Mouse (Mus musculus): ENCODE results near the gene Bax. TPM values are rescaled to one million over a fixed set of nuclear protein-coding genes. Genes with fewer than 3 reads are reported as not detected.
"Not testable (repeated sequence)": the region's sequence is repeated elsewhere in the genome, so short reads cannot be mapped to it uniquely, and the experiment has no call there.

Gene Bax
- polyA plus RNA-seq, 1 experiment: not detected

DNA sequence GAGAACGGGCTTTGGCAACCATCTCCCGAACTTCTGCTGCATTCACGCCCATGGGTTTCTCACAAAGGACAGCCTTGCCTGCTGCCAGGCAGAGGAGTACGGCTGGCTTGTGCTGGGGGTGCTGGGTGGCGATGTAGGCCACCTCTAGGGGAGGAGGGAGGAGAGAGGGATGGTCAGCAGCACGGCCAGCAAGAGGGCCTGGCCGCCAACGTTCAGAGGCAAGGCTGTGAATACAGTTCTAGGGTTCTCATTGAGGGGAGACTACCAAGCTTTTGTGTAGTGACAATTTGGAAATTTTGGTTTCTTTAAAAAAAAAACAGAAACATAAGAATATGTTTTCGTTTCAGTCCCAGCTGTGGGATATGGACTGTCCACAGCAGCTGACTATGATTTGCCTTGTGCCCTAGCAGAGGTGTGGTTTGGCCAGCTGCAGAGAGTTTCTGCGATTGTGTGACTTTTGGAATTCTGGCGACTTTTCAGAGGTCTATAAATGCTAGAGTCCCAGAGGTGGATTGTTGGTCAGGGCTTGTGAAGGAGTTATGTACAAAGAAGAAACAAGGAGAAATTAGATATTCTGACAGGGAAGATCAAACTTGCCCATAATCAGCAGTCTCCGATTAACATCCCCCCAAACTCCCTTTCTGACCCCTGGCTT lies 20.2 kb upstream of the Bax start, which contains the start of gene Gm45808:
Gene Gm45808, minus strand, starts transcription at position 51 of the 655 bp plus-strand sequence.
- WGBS: 71% methylated on average over 12 of the region's 12 CpGs
- TF ChIP-seq POLR2A (IDR thresholded peaks at IDR 0.05; ENCODE audit: insufficient read depth, low read depth, low read length) (no peak), CTCF (IDR thresholded peaks at IDR 0.05; ENCODE audit: insufficient read depth, low read depth, low read length) (no peak)
- Histone ChIP-seq H3K4me1 (ENCODE audit: control insufficient read depth, insufficient read depth, low read length) (peaks cover 23% of the 10 kb centered on the region), H3K27ac (ENCODE audit: insufficient read depth, low read depth, low read length) (no peak within 1 kb of the TSS), H3K4me3 (ENCODE audit: insufficient read depth, low read depth, low read length) (no peak within 1 kb of the TSS)

- peaks cover 21% of the 10 kb centered on the region for H3K4me1 ChIP-seq (ENCODE audit: control insufficient read depth, insufficient read depth, low read length)
- no peak overlapping the region for H3K27ac ChIP-seq (ENCODE audit: insufficient read depth, low read depth, low read length)
- TF ChIP-seq CTCF (IDR thresholded peaks at IDR 0.05; ENCODE audit: insufficient read depth, low read depth, low read length) (no peak), POLR2A (IDR thresholded peaks at IDR 0.05; ENCODE audit: insufficient read depth, low read depth, low read length) (no peak)
- WGBS: 76% methylated on average over 7 of the region's 7 CpGs
- no peak overlapping the region for H3K4me3 ChIP-seq (ENCODE audit: insufficient read depth, low read depth, low read length)
Measured at GRCm38 (mm10) chr7:45486158-45486557, 19.5 kb upstream of the Bax start.

DNA sequence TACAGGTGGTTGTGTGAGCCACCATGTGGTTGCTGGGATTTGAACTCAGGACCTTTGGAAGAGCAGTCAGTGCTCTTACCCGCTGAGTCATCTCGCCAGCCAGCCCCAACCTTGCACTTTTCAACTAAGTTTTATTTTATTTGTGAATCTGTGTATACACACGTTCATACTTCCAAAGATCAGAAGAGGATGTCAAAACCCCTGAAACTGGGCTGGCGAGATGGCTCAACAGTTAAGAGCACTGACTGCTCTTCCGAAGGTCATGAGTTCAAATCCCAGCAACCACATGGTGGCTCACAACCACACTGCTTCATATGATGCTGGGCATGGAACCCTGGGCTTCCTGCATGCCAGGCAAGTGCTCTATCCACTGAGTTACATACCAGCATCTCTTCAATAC lies 18.3 kb upstream of the Bax start:
- not testable (repeated sequence) for H3K4me3 ChIP-seq (ENCODE audit: insufficient read depth, low read depth, low read length); H3K27ac ChIP-seq (ENCODE audit: insufficient read depth, low read depth, low read length)
- H3K4me1 ChIP-seq (ENCODE audit: control insufficient read depth, insufficient read depth, low read length): peaks cover 17% of the 10 kb centered on the region
- 95% methylated on average over 5 of the region's 5 CpGs for WGBS

DNA sequence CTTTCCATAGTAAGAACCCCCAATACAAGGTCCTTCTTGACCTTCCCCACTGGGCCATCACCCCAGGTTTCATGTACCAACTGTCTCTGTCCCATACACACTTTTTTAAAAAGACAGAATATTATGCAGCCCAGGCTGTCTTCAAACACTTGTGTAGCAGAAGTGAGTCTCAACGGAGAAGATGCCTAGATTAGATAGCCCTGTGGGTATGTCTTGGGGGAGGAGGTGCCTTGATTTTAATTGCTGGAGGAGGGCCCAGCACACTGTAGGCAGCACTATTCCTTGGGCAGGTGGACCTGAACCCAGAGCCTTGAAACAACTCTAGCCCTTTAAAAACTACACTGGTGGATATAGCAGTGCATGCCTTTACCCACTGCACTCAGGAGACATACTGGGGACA lies 15.5 kb upstream of the Bax start:
- no peaks in the 10 kb centered on the region for H3K4me1 ChIP-seq (ENCODE audit: control insufficient read depth, insufficient read depth, low read length)
- H3K4me3 ChIP-seq (ENCODE audit: insufficient read depth, low read depth, low read length): no peak overlapping the region
- no peak for TF ChIP-seq POLR2A (IDR thresholded peaks at IDR 0.05; ENCODE audit: insufficient read depth, low read depth, low read length)
- no peak for TF ChIP-seq CTCF (IDR thresholded peaks at IDR 0.05; ENCODE audit: insufficient read depth, low read depth, low read length)
- H3K27ac ChIP-seq (ENCODE audit: insufficient read depth, low read depth, low read length): no peak overlapping the region
- 92% methylated on average over 1 of the region's 1 CpGs for WGBS

DNA sequence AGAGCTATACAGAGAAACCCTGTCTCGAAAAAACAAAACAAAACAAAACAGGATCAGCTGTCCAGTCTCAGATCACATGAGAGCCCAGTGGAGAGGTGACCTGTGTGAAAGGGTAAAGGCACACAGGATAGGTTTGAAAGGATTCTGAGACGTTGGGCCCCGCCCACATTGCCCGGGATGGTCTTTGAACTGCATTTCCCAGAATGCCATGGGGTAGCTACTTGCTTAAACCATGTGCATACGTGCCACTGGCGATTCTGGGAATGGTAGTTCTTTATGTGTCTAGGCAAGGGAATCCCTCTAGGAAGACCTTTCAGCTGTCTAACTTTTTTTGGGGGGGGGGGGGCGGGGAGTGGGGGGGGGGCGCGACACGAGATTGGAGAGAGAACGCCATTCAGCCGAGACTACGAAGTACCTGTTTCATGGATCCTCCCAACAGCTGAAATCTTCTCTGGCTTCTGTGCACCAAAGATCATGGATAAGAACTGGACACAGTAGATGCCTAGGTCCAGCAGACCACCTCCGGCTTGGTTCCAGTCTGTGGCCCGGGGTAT lies 14.8 kb upstream of the Bax start, which contains the start of gene Tulp2:
Gene Tulp2, plus strand, starts transcription at position 504 of the 554 bp plus-strand sequence.
- no peak within 1 kb of the TSS for H3K4me3 ChIP-seq (ENCODE audit: insufficient read depth, low read depth, low read length)
- TF ChIP-seq CTCF (IDR thresholded peaks at IDR 0.05; ENCODE audit: insufficient read depth, low read depth, low read length): no peak
- TF ChIP-seq POLR2A (IDR thresholded peaks at IDR 0.05; ENCODE audit: insufficient read depth, low read depth, low read length): no peak
- no peak within 1 kb of the TSS for H3K27ac ChIP-seq (ENCODE audit: insufficient read depth, low read depth, low read length)
- no peaks in the 10 kb centered on the region for H3K4me1 ChIP-seq (ENCODE audit: control insufficient read depth, insufficient read depth, low read length)
- WGBS: 51% methylated on average over 15 of the region's 15 CpGs

GRCm38 (mm10) chr7:45480310-45480709 lies 13.6 kb upstream of the Bax start:
- H3K4me3 ChIP-seq (ENCODE audit: insufficient read depth, low read depth, low read length); H3K4me1 ChIP-seq (ENCODE audit: control insufficient read depth, insufficient read depth, low read length); H3K27ac ChIP-seq (ENCODE audit: insufficient read depth, low read depth, low read length): not testable (repeated sequence)
- 84% methylated on average over 4 of the region's 4 CpGs for WGBS

- Histone ChIP-seq H3K4me1 (ENCODE audit: control insufficient read depth, insufficient read depth, low read length) (peaks cover 5% of the 10 kb centered on the region; the same call in 1 of the 2 replicates), H3K27ac (ENCODE audit: insufficient read depth, low read depth, low read length) (no peak overlapping the region), H3K4me3 (ENCODE audit: insufficient read depth, low read depth, low read length) (no peak overlapping the region)
- TF ChIP-seq CTCF (IDR thresholded peaks at IDR 0.05; ENCODE audit: insufficient read depth, low read depth, low read length) (no peak), POLR2A (IDR thresholded peaks at IDR 0.05; ENCODE audit: insufficient read depth, low read depth, low read length) (no peak)
- 95% methylated on average over 7 of the region's 7 CpGs for WGBS
Measured at GRCm38 (mm10) chr7:45478774-45479173, 12.1 kb upstream of the Bax start.

DNA sequence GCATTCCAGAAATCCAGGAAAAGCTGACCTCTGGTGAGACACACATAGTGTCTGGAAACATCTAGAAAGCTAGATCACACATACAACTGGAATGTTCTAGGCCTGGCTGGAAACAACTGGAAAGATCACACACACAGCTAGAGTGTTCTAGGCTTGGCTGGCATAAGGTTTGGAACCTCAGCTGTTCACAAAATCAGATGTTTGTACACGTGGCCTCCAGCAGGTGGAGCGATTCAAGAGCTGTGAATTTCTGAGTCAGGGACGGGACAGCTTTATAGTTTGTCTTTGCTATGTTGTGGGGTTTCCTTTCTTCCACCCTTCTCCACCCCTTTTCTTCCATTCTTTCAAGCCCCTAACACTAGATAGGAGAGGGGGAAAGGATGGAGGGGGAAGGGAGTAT lies 10.3 kb upstream of the Bax start:
- Histone ChIP-seq H3K4me1 (ENCODE audit: control insufficient read depth, insufficient read depth, low read length) (peaks cover 5% of the 10 kb centered on the region; the same call in 1 of the 2 replicates), H3K27ac (ENCODE audit: insufficient read depth, low read depth, low read length) (no peak overlapping the region), H3K4me3 (ENCODE audit: insufficient read depth, low read depth, low read length) (no peak overlapping the region)
- WGBS: 3% methylated on average over 3 of the region's 3 CpGs
- TF ChIP-seq POLR2A (IDR thresholded peaks at IDR 0.05; ENCODE audit: insufficient read depth, low read depth, low read length) (no peak), CTCF (IDR thresholded peaks at IDR 0.05; ENCODE audit: insufficient read depth, low read depth, low read length) (no peak)

DNA sequence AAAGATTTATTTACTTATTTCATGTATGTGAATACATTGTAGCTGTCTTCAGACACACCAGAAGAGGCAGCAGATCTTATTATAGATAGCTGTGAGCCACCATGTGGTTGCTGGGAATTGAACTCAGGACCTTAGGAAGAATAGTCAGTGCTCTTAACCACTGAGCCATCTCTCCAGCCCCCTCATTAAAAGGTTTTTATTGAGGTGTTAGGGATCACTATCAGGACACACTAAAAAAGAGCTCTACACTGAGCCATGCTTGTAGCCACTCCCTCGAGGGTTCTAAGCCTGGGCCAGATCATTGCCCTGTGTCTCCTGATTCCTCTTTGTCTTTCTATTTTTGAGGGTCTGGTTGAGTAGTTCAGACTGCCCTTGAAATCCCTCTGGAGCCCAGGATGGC lies 9.8 kb upstream of the Bax start:
- H3K27ac ChIP-seq (ENCODE audit: insufficient read depth, low read depth, low read length): no peak overlapping the region

More for the DNA sequence above, 9.8 kb upstream of the Bax start:
- Histone ChIP-seq H3K4me1 (ENCODE audit: control insufficient read depth, insufficient read depth, low read length) (peaks cover 5% of the 10 kb centered on the region; the same call in 1 of the 2 replicates), H3K4me3 (ENCODE audit: insufficient read depth, low read depth, low read length) (no peak overlapping the region)
- TF ChIP-seq POLR2A (IDR thresholded peaks at IDR 0.05; ENCODE audit: insufficient read depth, low read depth, low read length): no peak
- TF ChIP-seq CTCF (IDR thresholded peaks at IDR 0.05; ENCODE audit: insufficient read depth, low read depth, low read length): no peak
- 59% methylated on average over 1 of the region's 1 CpGs for WGBS

Data from olfactory bulb, adult 2 months (tissue).